Mouse (Mus musculus) kidney, embryonic 16.5 days (tissue): ENCODE measurements around the gene Adra1d. TPM values are rescaled to one million over a fixed set of nuclear protein-coding genes. Genes with fewer than 3 reads are reported as not detected.

Experiments
- ATAC-seq: fragments of 200-750 bp; cut with Nextera tagmentation; 2 replicates; pipeline ENCODE4 v1.8.0; 2017; ENCODE audit warnings: moderate TSS enrichment; ENCODE audit not compliant: low FRiP score, low TSS enrichment
- H3K27ac ChIP-seq: fragments of 300-500 bp; sonication (generic); 2 replicates; pipeline ENCODE4 v1.5.1; 2014; ENCODE audit warnings: low read length
- H3K27me3 ChIP-seq: fragments of 300-500 bp; sonication (generic); 2 replicates; pipeline ENCODE4 v1.6.1; 2014; ENCODE audit warnings: low read length, control low read depth, mixed read lengths; ENCODE audit not compliant: insufficient read depth
- H3K36me3 ChIP-seq: fragments of 300-500 bp; sonication (generic); 2 replicates; pipeline ENCODE4 v1.6.1; 2014; ENCODE audit warnings: low read length, control low read depth, mixed read lengths; ENCODE audit not compliant: insufficient read depth
- H3K4me1 ChIP-seq: fragments of 300-500 bp; sonication (generic); 2 replicates; pipeline ENCODE4 v1.6.1; 2014; ENCODE audit warnings: low read length, control low read depth, mixed read lengths; ENCODE audit not compliant: insufficient read depth
- H3K4me2 ChIP-seq: fragments of 300-500 bp; sonication (generic); replicated peaks from 2 replicates; pipeline ENCODE4 v1.6.1; 2014; ENCODE audit warnings: low read depth, low read length
- H3K4me3 ChIP-seq: fragments of 300-500 bp; sonication (generic); 2 replicates; pipeline ENCODE4 v1.5.1; 2014; ENCODE audit warnings: mild to moderate bottlenecking, low read length
- H3K9ac ChIP-seq: fragments of 300-500 bp; sonication (generic); replicated peaks from 2 replicates; pipeline ENCODE4 v1.6.1; 2014; ENCODE audit warnings: low read length
- H3K9me3 ChIP-seq: fragments of 300-500 bp; sonication (generic); 2 replicates; pipeline ENCODE4 v1.6.1; 2016; ENCODE audit warnings: low read length, control low read depth
- WGBS: fragments of 180-500 bp; shearing (Covaris S2); extraction: QIAGEN DNeasy Blood & Tissue Kit; methylation state at CpG from one replicate; pipeline ENCODE4 v1.1.7; 2014; 5-methylcytosine and 5-hydroxymethylcytosine counted together
- polyA plus RNA-seq: library from polyadenylated mRNA; unstranded; fragments of >200 nt; fragmentation: Nextera tagmentation; extraction: Ambion mirVana; gene quantifications from 2 replicates; pipeline ENCODE4 v1.2.1, GENCODE M21; 2015

Gene Adra1d
- polyA plus RNA-seq, 1 experiment from 2014 or later: 1.4 TPM

DNA sequence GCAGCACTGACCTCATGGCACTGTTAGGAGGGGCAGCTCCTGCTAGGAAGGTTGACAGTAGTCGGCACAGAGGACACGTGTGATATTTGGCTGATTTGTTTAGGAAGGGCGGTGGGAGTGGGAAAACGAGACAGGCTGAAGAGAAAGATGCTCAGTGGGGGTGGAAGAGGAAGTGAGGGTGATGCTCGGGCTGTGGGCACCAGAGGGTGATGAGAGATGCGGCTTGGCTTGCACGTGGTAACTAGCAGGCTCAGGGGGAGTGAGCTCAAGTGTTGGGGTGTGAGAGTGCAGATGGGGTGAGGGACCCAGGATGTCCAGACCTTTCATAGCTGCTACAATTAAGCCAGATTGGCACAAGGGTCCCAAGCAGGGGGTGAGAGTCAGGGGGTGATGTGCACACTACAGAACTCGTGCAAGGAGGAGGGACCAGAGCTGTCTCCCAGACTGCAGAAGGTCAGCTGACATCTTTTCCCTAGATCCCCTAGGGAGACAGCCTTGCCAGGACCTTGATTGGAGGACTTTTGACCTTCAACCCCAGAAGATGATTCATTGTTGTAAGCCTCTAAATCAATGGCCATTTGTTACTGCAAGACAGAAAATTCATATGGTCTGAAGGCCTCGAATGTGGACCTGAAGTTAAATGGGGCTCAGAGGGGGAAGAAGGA, 9.2 kb downstream of the Adra1d start:
- H3K9me3 ChIP-seq: no peaks in the 10 kb centered on the region
- H3K4me1 ChIP-seq: no peaks in the 10 kb centered on the region
- no peak overlapping the region for H3K4me3 ChIP-seq
- peaks cover 59% of the 10 kb centered on the region for H3K27me3 ChIP-seq
- no peak overlapping the region for H3K4me2 ChIP-seq
- H3K27ac ChIP-seq: no peak overlapping the region
- 16% methylated on average over 9 of the region's 9 CpGs for WGBS
- H3K36me3 ChIP-seq: no peaks in the 10 kb centered on the region
- H3K9ac ChIP-seq: no peak overlapping the region
- ATAC-seq: no peak

- H3K27me3 ChIP-seq: peaks cover 67% of the 10 kb centered on the region
Observed at GRCm38 (mm10) chr2:131551701-131552620, 10.1 kb downstream of the Adra1d start.

GRCm38 (mm10) chr2:131550906-131551305, 11.2 kb downstream of the Adra1d start:
- no peak overlapping the region for H3K4me2 ChIP-seq
- H3K27ac ChIP-seq: no peak overlapping the region
- ATAC-seq: no peak
- H3K4me3 ChIP-seq: no peak overlapping the region
- no peaks in the 10 kb centered on the region for H3K36me3 ChIP-seq
- no peak overlapping the region for H3K9ac ChIP-seq
- peaks cover 6% of the 10 kb centered on the region for H3K4me1 ChIP-seq
- H3K27me3 ChIP-seq: peaks cover 73% of the 10 kb centered on the region
- no peaks in the 10 kb centered on the region for H3K9me3 ChIP-seq
- WGBS: 63% methylated on average over 2 of the region's 2 CpGs

More at GRCm38 (mm10) chr2:131551701-131552620, 10.1 kb downstream of the Adra1d start:
- H3K27ac ChIP-seq: no peak overlapping the region
- no peak overlapping the region for H3K4me3 ChIP-seq
- ATAC-seq: no peak
- H3K4me1 ChIP-seq: no peaks in the 10 kb centered on the region
- H3K9me3 ChIP-seq: no peaks in the 10 kb centered on the region
- 63% methylated on average over 7 of the region's 7 CpGs for WGBS
- H3K9ac ChIP-seq: no peak overlapping the region
- H3K4me2 ChIP-seq: no peak overlapping the region
- no peaks in the 10 kb centered on the region for H3K36me3 ChIP-seq

GRCm38 (mm10) chr2:131550474-131550873, 11.6 kb downstream of the Adra1d start:
- H3K36me3 ChIP-seq: no peaks in the 10 kb centered on the region
- no peak overlapping the region for H3K9ac ChIP-seq
- no peak overlapping the region for H3K4me3 ChIP-seq
- H3K27ac ChIP-seq: no peak overlapping the region
- H3K4me1 ChIP-seq: peaks cover 8% of the 10 kb centered on the region
- peaks cover 76% of the 10 kb centered on the region for H3K27me3 ChIP-seq
- no peaks in the 10 kb centered on the region for H3K9me3 ChIP-seq
- ATAC-seq: no peak
- 68% methylated on average over 2 of the region's 2 CpGs for WGBS
- H3K4me2 ChIP-seq: no peak overlapping the region

DNA sequence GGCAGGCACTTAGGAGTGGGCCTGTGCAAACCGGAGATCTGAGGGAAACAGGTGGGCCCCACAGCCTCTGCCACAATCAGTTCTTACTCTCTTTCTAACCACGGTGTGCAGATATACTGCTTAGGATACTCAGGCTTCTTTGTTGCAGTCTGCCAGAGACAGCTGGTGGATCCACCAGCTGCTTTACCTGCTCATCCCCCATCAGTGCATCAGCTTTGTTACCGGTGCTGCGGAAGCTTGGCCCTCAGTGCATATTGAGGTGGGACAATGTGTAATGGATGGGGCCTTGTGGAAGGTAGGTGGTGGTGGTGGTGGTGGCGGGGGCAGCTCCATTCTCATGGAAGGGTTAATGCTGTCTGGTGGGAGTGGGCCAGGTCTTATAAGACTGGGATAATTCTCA, 13.0 kb downstream of the Adra1d start:
- Histone ChIP-seq H3K9ac (no peak overlapping the region), H3K9me3 (no peaks in the 10 kb centered on the region), H3K36me3 (no peaks in the 10 kb centered on the region), H3K27ac (no peak overlapping the region), H3K4me3 (no peak overlapping the region), H3K4me2 (no peak overlapping the region), H3K4me1 (peaks cover 8% of the 10 kb centered on the region), H3K27me3 (peaks cover 65% of the 10 kb centered on the region)
- ATAC-seq: no peak
- 88% methylated on average over 5 of the region's 5 CpGs for WGBS

DNA sequence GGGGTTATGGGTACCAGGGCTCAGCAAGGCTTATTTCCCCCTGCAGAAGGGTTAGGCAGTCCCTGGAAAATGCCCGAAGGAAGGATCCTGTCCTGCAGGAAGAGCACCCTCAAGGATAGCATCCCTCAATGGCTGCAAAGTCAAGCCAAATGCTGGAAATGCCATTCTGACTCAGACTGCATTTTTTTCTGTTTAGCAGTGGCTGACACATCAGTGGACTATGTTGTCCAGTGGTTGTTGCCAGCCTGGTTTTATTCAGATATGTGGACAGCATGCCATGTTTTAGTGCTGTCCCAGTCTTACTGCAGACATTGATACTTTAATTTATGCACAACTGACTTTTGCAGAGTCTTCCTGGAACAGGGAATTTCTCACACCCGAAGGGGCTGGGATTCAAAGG, 13.8 kb downstream of the Adra1d start:
- H3K36me3 ChIP-seq: no peaks in the 10 kb centered on the region
- no peak overlapping the region for H3K4me3 ChIP-seq
- no peak for ATAC-seq
- H3K4me1 ChIP-seq: peaks cover 8% of the 10 kb centered on the region
- H3K4me2 ChIP-seq: no peak overlapping the region
- H3K27ac ChIP-seq: no peak overlapping the region
- WGBS: 59% methylated on average over 2 of the region's 2 CpGs
- H3K27me3 ChIP-seq: peaks cover 64% of the 10 kb centered on the region
- no peak overlapping the region for H3K9ac ChIP-seq
- no peaks in the 10 kb centered on the region for H3K9me3 ChIP-seq

DNA sequence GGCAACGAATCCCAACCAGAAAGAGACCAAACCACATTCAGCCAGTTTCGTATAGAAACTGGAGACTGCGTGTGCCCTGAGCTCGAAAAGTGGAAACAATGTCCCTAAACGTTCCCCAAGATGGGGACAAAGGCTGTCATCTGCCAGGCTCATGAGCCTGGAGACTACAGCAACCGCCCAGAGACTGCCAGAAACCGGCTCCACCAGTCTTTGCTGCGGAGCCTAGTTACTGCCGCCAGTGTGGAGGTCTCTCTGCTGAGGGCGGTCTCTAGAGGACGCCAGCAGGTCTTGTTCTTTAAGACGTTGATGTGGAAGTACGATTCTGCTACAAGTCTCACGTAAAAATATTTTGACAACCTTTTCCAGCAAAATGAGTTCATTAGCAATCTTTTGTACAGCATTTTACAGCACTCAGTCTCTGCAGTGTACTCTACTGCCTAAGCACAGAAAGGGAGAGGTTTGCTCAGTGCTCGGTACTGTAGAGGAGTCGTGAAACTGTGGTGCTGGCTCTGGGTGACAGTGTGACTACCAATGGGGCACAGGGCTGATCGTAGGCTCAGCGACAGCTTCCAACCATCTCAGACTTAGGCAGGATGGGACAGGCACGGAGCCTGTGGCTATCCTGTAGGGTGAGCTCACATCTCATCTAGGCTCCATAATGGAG, 15.2 kb downstream of the Adra1d start:
- H3K9ac ChIP-seq: 0 out of 2 replicates have a peak overlapping the region, but pooled peaks have one; percentile 3
- H3K4me3 ChIP-seq: peak overlapping the region; percentile 49
- H3K27ac ChIP-seq: no peak overlapping the region
- peaks cover 52% of the 10 kb centered on the region for H3K27me3 ChIP-seq
- WGBS: 14% methylated on average over 19 of the region's 19 CpGs
- peaks cover 8% of the 10 kb centered on the region for H3K4me1 ChIP-seq
- H3K4me2 ChIP-seq: peak overlapping the region; percentile 62
- ATAC-seq: no peak
- no peaks in the 10 kb centered on the region for H3K9me3 ChIP-seq
- no peaks in the 10 kb centered on the region for H3K36me3 ChIP-seq

DNA sequence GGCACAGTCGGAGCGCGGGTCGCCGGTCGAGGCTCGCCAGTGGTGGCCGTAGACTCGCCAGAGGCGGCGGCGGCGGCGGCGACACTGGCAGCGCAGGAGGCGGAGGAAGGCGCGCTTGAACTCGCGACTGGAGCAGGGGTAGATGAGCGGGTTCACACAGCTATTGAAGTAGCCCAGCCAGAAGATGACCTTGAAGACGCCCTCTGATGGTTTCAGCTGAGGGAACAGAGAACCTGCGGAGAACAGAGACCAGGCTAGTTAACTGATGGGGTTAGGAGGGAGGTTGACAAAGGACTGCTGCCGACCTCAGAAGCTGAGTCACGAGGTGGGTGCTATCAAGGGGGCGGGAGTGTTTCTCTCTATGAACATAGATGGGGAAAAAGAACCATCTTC, 15.8 kb downstream of the Adra1d start:
- ATAC-seq: no peak
- no peaks in the 10 kb centered on the region for H3K36me3 ChIP-seq
- no peak overlapping the region for H3K27ac ChIP-seq
- H3K9me3 ChIP-seq: no peaks in the 10 kb centered on the region
- peaks cover 8% of the 10 kb centered on the region for H3K4me1 ChIP-seq
- WGBS: 1% methylated on average over 27 of the region's 27 CpGs
- H3K4me2 ChIP-seq: peak overlapping the region; percentile 62
- peaks cover 46% of the 10 kb centered on the region for H3K27me3 ChIP-seq
- H3K4me3 ChIP-seq: peak overlapping the region; percentile 49
- peak overlapping the region; percentile 47 for H3K9ac ChIP-seq

DNA sequence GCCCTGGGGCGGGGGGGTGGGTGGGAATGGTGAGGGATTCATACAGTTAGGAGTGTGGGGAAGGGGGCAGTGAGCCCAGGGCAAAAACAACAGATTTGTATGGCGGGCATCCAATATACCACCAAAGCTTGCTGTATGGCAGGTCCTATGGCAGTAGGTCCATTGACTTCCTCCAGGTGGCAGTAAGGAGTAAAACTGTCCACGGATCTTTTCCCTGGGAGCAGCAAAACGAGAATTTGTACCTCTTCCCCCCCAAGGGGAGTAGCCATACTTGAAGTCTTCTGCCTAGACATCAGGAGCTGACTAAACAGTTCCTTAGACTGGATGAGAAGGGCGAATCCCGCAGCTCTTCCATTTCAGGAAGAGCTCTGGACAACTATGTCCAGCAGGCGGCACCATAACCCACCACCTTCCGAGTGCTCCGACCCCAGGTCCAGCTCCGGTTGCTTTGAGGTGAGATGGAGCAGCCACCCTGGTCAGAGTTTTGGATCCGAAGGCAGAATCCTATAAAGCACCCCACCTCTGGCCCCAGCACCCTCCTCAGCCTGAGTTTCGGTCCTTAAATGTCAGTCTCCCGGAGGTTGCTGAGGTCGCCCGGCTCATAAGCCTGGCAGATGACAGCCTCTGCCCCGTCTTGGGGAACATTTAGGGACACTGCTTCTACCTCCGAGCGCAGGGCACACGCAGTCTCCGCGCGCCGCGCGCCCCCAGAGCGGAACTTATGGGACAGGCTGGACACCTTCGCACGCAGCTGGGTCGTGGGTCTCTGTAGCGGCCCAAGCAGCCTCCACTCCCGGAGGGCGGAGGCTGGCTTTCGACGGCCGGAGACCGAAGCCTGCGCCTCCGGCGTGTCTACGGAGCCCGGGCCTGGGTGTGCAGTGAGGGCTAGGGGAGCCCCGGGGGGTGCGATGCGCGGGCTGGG, 16.4 kb downstream of the Adra1d start:
- H3K4me2 ChIP-seq: peak overlapping the region; percentile 62
- peaks cover 42% of the 10 kb centered on the region for H3K27me3 ChIP-seq
- peak overlapping the region; percentile 49 for H3K4me3 ChIP-seq
- ATAC-seq: peak; percentile 53
- H3K9me3 ChIP-seq: no peaks in the 10 kb centered on the region
- H3K27ac ChIP-seq: no peak overlapping the region
- no peaks in the 10 kb centered on the region for H3K36me3 ChIP-seq
- H3K4me1 ChIP-seq: peaks cover 8% of the 10 kb centered on the region
- WGBS: 3% methylated on average over 45 of the region's 45 CpGs
- peak overlapping the region; percentile 47 for H3K9ac ChIP-seq
